Mouse (Mus musculus) adrenal gland, postnatal 14 days (tissue): Measurements from ENCODE around the gene Gm42420. TPM values are rescaled to one million over a fixed set of nuclear protein-coding genes. Genes with fewer than 3 reads are reported as not detected.

Source experiments
- DNase-seq: peaks from one replicate; pipeline ENCODE4 v3.0.0; 2021; ENCODE audit warnings: mixed read lengths
- total RNA-seq: library from RNA; stranded (reverse); gene quantifications from 2 replicates; pipeline ENCODE4 v1.2.3, GENCODE M21; 2021

Gene Gm42420
- total RNA-seq, 1 experiment from 2014 or later, result 1.5 TPM

GRCm38 (mm10) chr6:39573791-39574554 is 11.6 kb upstream of the Gm42420 start, which contains the start of gene Adck2:
Gene Adck2 (plus strand): TSS chr6:39573873.
- peak; percentile 91 for DNase-seq

- peak; percentile 64 for DNase-seq
Measured at GRCm38 (mm10) chr6:39574555-39574869, 11.0 kb upstream of the Gm42420 start.

- no peak for DNase-seq
Measured at GRCm38 (mm10) chr6:39574951-39575350, 10.6 kb upstream of the Gm42420 start.

- DNase-seq, result no peak
Measured at GRCm38 (mm10) chr6:39579552-39579951, 6.0 kb upstream of the Gm42420 start.

- DNase-seq, result no peak
Measured at GRCm38 (mm10) chr6:39580558-39580957, 5.0 kb upstream of the Gm42420 start.

GRCm38 (mm10) chr6:39581087-39581784 is 4.3 kb upstream of the Gm42420 start:
- DNase-seq, result no peak

GRCm38 (mm10) chr6:39591481-39591880 is 5.9 kb downstream of the Gm42420 start:
- DNase-seq, result no peak

GRCm38 (mm10) chr6:39592401-39593214 is 7.1 kb downstream of the Gm42420 start, which contains the start of gene Ndufb2:
Gene Ndufb2 (plus strand): TSS chr6:39592574.
- DNase-seq, result peak; percentile 96

GRCm38 (mm10) chr6:39600851-39601250 is 15.3 kb downstream of the Gm42420 start:
- DNase-seq, result no peak

- DNase-seq, result no peak
Measured at GRCm38 (mm10) chr6:39601828-39602227, 16.3 kb downstream of the Gm42420 start.

GRCm38 (mm10) chr6:39604565-39604964 is 19.0 kb downstream of the Gm42420 start:
- DNase-seq, result no peak

- no peak for DNase-seq
Measured at GRCm38 (mm10) chr6:39606056-39606455, 20.5 kb downstream of the Gm42420 start.

GRCm38 (mm10) chr6:39606862-39607261 is 21.3 kb downstream of the Gm42420 start:
- no peak for DNase-seq

- DNase-seq, result no peak
Measured at GRCm38 (mm10) chr6:39607365-39607764, 21.8 kb downstream of the Gm42420 start.

GRCm38 (mm10) chr6:39610207-39610606 is 24.7 kb downstream of the Gm42420 start:
- no peak for DNase-seq

GRCm38 (mm10) chr6:39611296-39611695 is 25.7 kb downstream of the Gm42420 start:
- DNase-seq, result no peak

Other genes with a start within 250 kb of the Gm42420 start
- 32.3 and 36.5 TPM in 2 replicates for gene Slc37a3, start 208.1 kb upstream of the Gm42420 start, total RNA-seq
- gene Rab19, start 204.6 kb upstream of the Gm42420 start, total RNA-seq, result 0.48 and 1.4 TPM in 2 replicates
- 94.2 and 101 TPM in 2 replicates for gene Mkrn1, start 165.3 kb upstream of the Gm42420 start, total RNA-seq
- gene Dennd2a, start 27.9 kb upstream of the Gm42420 start, total RNA-seq, result 11.7 and 14.4 TPM in 2 replicates
- gene Adck2, start 11.9 kb upstream of the Gm42420 start, total RNA-seq, result 23.5 and 28.0 TPM in 2 replicates
- 288 and 312 TPM in 2 replicates for gene Ndufb2, start 6.8 kb downstream of the Gm42420 start, total RNA-seq
- 30.9 and 35.4 TPM in 2 replicates for gene Braf, start 139.7 kb downstream of the Gm42420 start, total RNA-seq
- gene Mrps33, start 225.2 kb downstream of the Gm42420 start, total RNA-seq, result 79.0 and 91.7 TPM in 2 replicates